Mouse (Mus musculus) large intestine, adult 2 months (tissue): ENCODE data around the gene Psmb1. TPM values are rescaled to one million over a fixed set of nuclear protein-coding genes. Genes with fewer than 3 reads are reported as not detected.
"Not testable (repeated sequence)": the region's sequence is repeated elsewhere in the genome, so short reads cannot be mapped to it uniquely, and the experiment has no call there.

Source experiments
- DNase-seq: peaks from one replicate; pipeline ENCODE4 v3.0.0-alpha.2; 2012; ENCODE audit warnings: low read depth, low spot score
- WGBS: fragments of 180-500 bp; shearing (Covaris S2); methylation state at CpG from one replicate; pipeline ENCODE4 v1.1.7; 2018; 5-methylcytosine and 5-hydroxymethylcytosine counted together
- polyA plus RNA-seq: library from polyadenylated mRNA; depleted of rRNA; stranded (reverse); fragments of >200 nt; gene quantifications from 2 replicates; pipeline ENCODE4 v1.2.3, GENCODE M21; 2012; rRNA removed

Gene Psmb1
- 154 and 162 TPM in 2 replicates for polyA plus RNA-seq

DNA sequence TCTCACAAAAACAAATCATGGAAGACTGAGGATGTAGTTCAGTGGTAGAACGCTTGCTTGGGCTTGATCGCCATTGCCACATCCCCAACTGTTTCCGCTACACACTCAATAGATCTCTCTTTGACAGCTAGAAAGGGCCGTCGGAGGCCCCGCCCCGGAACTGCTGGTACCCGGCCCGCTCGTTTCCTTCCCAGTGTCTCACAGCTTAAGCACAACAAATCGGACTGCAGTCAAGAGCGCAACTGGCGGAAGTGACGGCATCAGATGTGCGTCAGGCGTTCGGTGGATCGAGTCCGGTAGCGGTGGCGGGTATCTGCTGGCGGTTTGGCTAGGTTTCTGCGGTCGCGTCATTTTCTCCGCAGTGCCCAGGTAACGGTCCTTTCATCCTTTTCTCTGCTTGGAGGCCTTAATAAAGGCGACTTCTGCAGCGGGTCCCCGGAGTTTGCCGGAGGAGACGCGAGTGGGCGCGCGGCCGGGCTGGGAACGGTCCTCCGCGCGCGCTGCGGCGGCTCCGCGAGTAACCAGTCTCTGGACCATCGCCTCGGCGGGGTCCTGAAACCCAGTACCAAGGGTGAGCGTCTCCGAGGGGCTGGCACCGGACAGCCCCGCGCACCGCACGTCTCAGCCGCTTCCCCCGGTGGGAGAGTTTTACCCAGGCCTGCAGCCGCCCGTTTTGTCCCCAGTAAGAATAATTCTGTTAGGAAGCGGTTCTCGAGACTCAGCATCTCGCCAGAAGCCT, at the start of gene Psmb1, which contains the start of gene Tbp:
TSS of gene Psmb1 (minus strand) at position 96 of the 739 bp plus-strand sequence.
TSS of gene Tbp (plus strand) at position 233 of the 739 bp plus-strand sequence.
- peak; percentile 98 for DNase-seq
- under 1% methylated on average over 63 of the region's 63 CpGs for WGBS

DNA sequence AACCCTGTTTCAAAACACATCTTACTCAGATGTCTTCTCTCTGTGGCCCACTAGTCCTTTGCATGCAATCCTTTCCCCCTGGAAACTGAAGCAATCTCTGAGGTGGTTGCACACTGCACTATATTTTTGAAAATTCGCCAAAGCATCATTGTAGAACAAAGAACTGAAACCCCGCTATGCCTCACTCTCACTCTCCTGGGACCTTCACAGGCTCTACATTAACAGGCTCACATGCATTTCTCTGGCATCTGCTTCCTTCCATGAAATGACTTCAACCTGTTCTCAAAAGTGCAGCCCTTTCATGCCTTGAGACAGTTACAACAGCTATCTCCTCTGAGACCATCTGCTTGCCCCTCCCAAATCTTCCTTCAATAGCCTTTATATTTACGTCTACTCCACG, 46.9 kb upstream of the Psmb1 start:
- 70% methylated on average over 4 of the region's 4 CpGs for WGBS
- no peak for DNase-seq

DNA sequence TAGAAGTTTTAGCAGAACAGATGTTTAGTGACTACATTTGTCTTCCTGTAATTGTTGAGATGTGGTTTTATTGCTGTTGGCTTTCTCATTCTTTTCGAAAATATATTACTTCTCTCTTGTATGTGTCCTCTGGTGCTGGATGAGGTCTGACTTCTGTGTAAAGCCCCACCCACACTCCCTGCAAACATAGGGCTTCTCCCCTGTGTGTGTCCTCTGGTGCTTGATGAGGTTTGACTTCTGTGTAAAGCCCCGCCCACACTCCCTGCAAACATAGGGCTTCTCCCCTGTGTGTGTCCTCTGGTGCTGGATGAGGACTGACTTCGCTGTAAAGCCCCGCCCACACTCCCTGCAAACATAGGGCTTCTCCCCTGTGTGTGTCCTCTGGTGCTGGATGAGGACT, 44.3 kb upstream of the Psmb1 start:
- 65% methylated on average over 4 of the region's 4 CpGs for WGBS
- not testable (repeated sequence) for DNase-seq

DNA sequence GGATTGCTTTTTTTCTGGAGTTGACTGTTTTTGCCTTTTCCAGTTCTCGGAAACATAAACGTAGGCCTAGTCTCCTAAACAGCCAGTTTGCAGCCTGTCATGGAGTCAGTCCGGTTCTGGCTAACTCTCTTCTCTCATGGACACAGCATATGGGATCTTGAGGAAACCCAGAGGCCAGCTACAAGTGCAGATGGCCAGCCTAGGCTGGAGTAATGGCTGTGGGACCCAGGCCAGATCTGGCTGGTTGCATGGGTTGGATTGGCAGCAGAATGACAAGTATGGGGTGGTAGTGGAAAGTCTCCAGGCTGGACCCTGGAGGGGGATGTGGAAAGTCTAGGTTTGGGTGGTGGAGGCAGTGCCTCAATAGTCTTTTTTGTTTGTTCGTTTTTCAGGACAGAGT, 40.8 kb upstream of the Psmb1 start:
- 73% methylated on average over 4 of the region's 4 CpGs for WGBS
- DNase-seq, result no peak

DNA sequence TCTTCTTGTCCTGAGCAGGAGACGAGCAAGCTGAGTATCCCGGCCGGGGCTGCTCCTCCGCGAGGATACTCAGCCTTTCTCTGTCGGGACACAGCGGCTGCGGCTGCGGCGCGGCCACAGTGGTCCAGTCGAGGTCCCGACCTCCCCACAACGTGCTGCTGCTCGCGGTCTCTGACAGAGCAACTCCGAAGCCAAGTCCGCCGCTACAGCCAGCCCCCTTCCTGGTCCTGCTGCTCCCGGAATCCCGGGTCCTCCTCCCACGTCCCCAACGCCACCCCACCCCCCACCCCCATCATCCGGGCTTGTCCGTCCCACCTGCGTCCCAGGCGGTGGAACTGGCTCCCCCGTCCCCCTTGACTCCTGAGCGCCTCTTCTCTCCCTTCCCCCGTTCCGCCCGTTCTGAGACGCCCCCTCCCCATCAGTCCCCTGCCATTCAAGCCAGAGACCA, 36.9 kb upstream of the Psmb1 start:
- WGBS, result 2% methylated on average over 33 of the region's 33 CpGs
- no peak for DNase-seq

DNA sequence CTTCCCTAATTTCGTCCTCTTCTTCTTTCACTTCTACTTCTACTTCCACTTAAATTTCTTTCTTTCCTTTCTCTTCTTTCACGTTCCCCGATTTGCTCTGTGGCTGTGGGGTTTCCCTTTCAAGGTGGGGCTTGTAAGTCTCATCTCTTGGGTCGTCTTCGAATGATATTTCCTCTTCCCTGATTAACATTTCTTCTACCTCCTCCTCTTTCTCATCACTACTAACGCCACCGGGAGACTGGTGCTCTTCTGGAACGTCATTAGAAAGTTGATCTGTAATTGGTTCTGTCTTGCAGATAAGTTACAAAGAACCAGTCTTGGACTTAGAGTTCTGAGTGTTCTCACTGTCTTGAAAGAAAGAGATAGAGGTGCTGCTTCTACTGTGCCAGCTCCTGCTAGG, 36.4 kb upstream of the Psmb1 start:
- 14% methylated on average over 8 of the region's 8 CpGs for WGBS
- no peak for DNase-seq

DNA sequence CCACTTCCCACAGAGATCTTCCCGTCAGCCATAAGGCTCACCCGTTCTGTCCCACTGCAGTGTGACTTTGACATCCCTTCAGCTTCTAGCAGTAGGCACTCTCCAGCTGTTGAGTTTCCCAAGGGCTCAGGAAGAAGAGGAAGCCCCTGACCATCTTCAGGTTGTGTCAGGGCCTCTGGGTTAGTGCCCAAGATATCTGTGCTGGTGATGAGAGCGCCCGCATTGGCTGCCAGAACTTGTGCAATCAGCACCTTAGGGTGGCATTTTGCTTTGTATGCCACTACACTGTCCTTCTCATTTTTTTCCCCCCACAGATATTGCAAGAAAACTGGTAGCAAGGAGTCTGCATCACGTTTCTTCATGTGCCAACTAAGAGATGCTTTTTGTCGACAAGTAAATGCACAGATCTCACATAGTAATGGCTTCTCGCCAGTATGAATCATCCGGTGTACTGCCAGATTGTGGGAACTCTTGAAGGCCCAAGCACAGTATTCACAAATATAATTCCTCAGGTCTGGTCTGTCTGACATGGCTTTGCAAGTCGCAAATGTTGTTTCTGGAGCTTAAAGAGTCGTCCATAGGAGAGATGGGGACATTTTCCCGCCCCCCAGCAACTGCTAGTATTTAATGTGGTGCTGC, 35.7 kb upstream of the Psmb1 start:
- DNase-seq, result no peak
- WGBS, result 63% methylated on average over 10 of the region's 11 CpGs

DNA sequence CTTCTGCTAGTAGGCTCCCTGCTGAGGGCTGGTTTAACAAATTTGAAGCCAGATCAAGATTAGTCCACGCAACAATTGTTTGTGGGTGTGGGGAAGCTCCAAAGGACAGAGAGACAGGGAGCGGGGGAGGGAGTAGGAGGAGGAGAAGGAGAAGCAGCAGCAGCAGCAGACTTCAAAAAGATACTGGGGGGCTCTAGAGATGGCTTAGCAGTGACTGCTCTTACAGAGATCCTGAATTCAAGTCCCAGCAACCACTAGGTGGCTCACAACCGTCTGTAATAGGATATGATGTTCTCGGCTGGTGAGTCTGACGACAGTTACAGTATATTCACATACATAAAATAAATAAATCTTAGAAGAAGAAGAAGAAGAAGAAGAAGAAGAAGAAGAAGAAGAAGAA, 30.6 kb upstream of the Psmb1 start:
- 33% methylated on average over 5 of the region's 5 CpGs for WGBS
- DNase-seq, result no peak

DNA sequence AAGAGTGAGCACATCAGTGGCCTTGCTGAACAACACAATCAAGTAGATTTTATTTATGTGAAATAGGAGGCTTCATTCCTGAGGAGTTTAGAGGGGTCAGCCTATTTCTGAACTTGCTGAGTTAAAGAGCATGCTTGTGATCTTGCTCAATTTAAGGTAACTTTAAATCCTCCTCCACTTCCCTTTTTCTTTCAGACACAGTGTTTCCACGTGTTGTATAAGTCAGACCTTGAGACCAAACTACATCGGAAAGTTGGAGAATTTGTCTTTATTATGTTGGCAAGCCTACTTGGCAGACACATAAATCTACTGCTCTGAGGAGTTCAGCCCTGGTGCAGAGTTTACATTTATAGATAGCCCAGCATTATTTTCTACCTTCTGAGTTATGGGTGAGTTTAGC, 29.3 kb upstream of the Psmb1 start:
- DNase-seq, result no peak
- 60% methylated on average over 2 of the region's 2 CpGs for whole genome bisulfite sequencing

DNA sequence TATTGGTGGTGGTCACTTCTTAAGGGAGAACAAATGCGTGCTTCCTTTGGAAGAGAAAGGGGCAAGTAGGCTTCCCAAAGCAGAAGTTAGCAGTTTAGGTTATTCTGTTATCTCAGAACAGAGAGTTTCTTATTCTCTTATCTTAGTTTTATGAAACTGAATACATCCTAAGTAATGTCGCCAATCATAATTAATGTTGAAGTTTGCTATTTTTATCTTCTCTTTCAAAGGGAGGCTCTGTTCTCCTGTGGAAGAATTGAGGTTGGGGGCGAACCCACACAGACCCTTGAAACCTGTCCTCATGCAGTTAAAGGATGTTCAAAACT, 28.2 kb upstream of the Psmb1 start:
- WGBS, result 39% methylated on average over 3 of the region's 3 CpGs
- DNase-seq, result no peak

DNA sequence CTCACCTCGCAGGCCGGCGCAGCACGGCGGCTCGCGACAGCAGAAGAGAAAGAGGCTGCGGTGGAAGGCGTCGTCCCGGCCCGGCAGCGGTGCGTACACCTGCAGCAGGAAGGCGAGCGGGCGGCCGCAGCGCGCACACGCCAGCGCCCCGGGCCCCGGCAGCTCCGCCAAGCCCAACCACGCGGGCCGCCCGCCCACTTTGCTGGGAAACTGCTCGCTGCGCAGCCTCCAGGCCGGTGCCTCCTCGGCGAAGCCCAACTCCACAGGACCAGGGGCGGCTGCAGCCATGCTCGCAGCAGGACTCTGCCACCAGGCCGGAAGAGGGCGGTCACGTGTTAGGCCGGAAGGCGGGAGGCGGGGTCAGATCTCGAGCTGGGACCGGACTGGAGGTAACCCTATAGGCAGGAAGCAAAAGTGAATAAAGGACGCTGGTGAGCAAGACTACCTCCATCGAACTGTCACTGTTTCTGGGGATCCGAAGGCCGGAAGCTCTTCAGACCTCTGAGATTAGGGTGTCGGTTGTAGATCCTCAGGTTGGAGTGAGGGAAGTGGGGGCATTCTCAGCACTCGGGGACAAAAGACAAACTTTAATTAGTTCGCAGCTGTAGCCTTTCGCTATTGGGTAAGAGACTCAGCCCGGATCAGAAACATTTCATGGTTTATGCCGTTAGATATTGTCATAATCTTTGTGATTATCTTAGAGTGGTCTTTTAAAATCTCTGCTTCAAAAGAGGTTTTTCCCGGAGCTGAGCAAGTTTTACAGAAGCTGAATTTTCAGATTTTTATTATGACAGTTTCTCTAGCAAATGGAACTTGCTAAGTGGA, 27.6 kb upstream of the Psmb1 start, which contains the start of gene Pdcd2:
TSS of gene Pdcd2 (minus strand) at position 316 of the 825 bp plus-strand sequence.
- WGBS, result under 1% methylated on average over 55 of the region's 55 CpGs
- peak; percentile 86 for DNase-seq

DNA sequence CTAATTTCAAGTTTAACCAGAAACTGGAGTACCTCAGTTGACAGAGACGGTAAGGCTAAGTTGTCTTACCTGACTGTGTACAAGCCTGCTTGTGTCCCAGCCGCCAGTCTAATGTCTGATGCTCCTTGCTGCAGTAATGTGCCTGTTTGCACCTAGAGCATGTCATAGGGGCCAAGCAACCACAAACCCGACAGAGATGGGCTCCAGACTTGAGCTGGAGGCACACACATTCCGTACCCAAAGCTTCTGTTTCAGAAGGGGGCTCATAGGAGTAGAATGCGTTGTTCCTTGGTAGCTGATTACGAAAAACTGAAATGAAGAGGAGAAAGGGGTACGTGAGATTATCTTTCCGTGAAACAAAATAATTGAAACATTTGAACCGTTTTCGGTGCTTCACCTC, 26.8 kb upstream of the Psmb1 start:
- WGBS, result 11% methylated on average over 10 of the region's 10 CpGs
- DNase-seq, result no peak

DNA sequence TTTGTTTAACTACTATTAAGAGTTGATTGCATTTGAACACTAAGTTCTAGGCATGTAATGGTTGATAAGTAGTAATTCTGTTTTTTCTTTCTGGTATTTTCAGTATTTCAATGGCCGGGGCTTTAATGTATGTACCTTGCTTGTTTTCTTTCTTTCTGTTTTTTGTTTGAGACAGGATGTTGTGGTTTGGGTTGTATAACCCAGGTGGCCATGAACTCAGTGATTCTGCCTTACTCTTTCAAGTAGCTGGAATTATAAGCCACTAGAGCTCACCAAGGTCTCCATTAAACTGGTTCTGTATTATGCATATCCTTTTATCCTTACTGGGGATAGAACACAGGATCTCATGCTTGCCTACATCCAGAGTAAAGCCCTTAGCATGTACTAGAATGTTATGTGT, 19.2 kb upstream of the Psmb1 start:
- 94% methylated on average over 1 of the region's 1 CpGs for WGBS
- DNase-seq, result no peak

DNA sequence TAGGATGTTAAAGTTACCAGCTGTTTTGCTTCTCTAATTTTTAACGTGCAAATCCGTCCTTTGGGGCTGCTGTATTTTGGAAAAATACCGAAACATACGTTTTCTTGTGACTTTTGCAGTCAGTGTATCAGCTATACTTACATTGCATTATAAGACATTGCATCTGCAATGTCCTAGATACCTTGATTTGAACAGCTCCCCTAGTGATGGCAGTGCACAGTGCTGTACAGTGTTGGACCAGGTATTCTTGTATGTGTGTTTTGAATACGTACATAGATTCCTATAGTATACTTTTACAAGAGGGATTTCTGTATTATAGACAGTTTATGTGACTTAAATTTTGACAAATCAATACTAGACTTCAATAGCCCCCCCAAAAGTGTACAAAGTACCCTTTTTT, 18.6 kb upstream of the Psmb1 start:
- DNase-seq, result no peak
- WGBS, result 91% methylated on average over 5 of the region's 5 CpGs

DNA sequence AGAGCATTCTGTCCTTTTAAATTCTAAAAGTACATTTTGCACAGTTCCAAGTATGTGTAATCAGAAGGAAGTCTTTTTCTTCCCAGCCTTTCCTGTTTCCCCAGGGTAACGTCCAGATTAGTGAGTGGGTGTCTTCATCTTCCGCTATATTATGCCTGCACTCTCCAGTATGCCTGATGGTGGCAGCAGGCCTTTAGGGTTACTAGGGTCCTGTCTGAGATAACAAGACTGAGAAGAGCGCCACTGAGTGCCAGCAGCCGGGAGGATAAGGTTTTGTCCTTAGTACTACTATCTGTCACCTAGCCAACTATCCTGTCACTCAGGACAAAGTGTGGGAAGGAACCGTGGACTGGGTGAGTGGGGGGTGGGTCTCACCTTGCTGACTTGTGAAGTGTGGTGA, 18.2 kb upstream of the Psmb1 start:
- 67% methylated on average over 5 of the region's 5 CpGs for WGBS

DNA sequence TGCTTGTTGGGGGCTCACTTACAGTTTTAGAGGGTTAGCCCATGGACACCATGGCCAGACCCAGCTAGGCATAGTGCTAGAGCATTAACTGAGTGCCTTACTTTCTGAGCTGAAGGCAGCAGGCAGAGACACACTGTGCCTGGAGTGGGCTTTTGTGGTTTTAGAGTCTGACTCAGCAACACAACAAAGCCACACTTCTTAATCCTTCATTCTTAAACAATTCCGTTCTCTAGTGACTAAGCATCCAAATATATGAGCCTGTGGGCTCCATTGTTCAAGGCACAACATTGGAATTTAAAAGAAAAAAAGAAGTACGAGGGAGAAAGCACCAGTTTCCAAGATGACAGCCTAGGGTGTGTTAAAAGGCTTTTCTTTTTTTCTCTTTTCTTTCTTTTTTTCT, 11.1 kb upstream of the Psmb1 start:
- WGBS, result 86% methylated on average over 2 of the region's 2 CpGs
- no peak for DNase-seq

More for the DNA sequence above, 18.2 kb upstream of the Psmb1 start:
- no peak for DNase-seq

DNA sequence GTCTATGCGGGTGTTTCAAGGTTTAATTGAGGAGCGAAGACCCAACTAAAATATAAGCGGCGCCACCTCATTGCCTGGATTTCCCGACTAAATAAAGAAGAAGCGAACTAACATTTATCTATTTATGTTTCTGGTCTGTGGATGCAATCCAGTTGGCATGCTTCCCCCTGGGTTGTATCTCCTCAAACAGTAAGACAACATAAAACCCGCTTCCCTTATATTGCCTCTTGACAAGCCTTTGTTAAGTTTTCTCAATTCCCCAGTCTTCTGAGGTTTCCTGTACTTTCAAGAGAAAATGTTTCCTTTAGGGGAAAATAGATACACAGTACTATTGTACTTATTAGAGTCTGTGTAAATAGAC, 818 bp downstream of the Psmb1 start:
- DNase-seq, result no peak
- WGBS, result 39% methylated on average over 7 of the region's 7 CpGs

DNA sequence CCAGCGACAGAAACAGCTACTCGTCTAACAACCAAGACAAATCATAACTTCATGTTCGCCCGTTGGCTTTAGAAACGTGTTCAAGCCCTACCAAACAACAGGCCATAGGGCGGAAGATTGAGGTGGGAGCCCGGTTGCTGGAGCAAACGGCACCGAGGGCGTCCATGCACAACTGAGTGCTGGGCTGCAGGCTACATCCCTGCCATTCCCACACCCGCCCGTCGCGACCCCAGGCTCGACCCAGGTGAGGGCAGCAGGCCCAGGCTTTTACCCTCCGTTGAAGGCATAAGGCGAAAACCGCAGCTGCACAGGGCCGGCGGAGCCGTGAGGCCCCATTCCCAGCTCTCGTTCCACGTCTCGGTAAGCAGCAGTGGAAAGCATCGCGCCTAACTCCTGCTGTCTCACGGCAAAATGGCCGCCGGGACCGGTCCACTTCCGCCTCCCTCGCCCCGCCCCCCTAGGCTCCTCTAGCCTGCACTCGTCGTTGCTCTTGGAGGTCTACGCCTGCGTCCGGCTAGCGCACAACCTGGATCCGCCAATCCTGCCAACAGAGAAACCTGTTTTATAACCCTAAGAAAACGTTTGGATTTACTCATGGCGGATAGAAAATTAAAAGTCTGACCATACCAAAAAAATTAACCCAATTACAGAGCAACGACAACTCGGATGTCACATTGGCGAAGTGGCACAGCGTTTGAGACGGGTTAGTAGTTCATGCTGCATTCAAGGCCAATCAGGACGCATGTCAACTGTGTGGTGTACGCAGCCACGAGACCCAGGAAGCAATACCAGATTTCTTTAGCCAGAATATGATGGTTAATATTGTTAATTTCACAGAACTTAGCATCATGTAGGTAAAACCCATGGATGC, 1.4 kb downstream of the Psmb1 start:
- under 1% methylated on average over 50 of the region's 50 CpGs for WGBS
- peak; percentile 69 for DNase-seq

DNA sequence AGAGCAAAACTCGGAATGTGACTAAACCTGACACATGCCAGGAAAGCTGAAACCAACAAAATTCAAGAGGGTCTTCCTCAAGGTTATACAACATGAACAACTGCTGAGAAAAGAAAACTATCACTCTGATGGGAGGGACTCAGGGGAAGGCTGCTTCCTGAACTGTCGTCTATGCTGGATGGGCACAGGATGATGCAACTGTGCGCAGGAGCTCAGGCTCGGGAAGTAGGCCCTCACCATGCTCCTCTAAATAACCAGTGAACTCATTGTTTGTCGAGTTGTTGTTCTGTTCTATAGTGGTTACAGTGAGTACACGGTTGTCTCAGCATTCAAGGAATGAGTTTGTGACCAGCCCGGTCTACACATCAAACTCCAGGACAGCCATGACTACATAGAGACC, 9.0 kb downstream of the Psmb1 start:
- WGBS, result 87% methylated on average over 7 of the region's 7 CpGs

DNA sequence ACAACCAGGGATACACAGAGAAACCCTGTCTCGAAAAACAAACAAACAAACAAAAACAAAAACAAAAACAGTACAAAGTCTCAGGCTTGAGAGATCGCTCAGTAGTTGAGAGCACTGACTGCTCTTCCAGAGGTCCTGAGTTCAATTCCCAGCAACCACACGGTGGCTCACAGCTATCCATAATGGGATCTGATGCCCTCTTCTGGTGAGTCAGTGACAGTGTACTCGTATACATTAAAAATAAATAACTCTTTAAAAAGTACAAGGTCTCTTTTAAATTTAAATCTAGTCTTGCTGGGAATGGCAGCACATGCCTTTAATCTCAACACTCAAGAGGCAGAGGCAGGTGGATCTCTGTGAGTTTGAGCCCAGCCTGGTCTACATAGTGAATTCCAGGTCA, 26.9 kb downstream of the Psmb1 start:
- no peak for DNase-seq
- WGBS, result 83% methylated on average over 4 of the region's 4 CpGs

More for the DNA sequence above, 9.0 kb downstream of the Psmb1 start:
- DNase-seq, result no peak
